Mouse (Mus musculus) forelimb bud, embryonic 11.5 days (tissue): ENCODE results near the gene Fam83e.

ENCODE experiments used
- DNase-seq: peaks from one replicate; pipeline ENCODE4 v3.0.0-alpha.2; 2012; ENCODE audit warnings: low read depth, low spot score

The Fam83e gene

GRCm38 (mm10) chr7:45715090-45715708 lies 5.8 kb upstream of the Fam83e start, which contains the start of gene Rpl18:
Gene Rpl18, plus strand, starts transcription at chr7:45715457.
- peak; percentile 95 for DNase-seq

- DNase-seq, result no peak
Measured at GRCm38 (mm10) chr7:45715741-45716459, 5.1 kb upstream of the Fam83e start.

- DNase-seq, result no peak
Measured at GRCm38 (mm10) chr7:45716460-45716857, 4.6 kb upstream of the Fam83e start.

- no peak for DNase-seq
Measured at GRCm38 (mm10) chr7:45716952-45717917, 3.8 kb upstream of the Fam83e start.

GRCm38 (mm10) chr7:45717918-45718297 lies 3.1 kb upstream of the Fam83e start, which contains the start of gene Sphk2:
Gene Sphk2, minus strand, starts transcription at chr7:45718002.
- peak; percentile 100 for DNase-seq

- DNase-seq, result no peak
Measured at GRCm38 (mm10) chr7:45718331-45718730, 2.7 kb upstream of the Fam83e start.

GRCm38 (mm10) chr7:45719180-45719579 lies 1.8 kb upstream of the Fam83e start:
- DNase-seq, result no peak

- no peak for DNase-seq
Measured at GRCm38 (mm10) chr7:45719738-45720412, 1.1 kb upstream of the Fam83e start.

- no peak for DNase-seq
Measured at GRCm38 (mm10) chr7:45721234-45721571, 191 bp downstream of the Fam83e start.

- no peak for DNase-seq
Measured at GRCm38 (mm10) chr7:45721642-45722347, 783 bp downstream of the Fam83e start.

GRCm38 (mm10) chr7:45722348-45722713 lies 1.3 kb downstream of the Fam83e start:
- no peak for DNase-seq

GRCm38 (mm10) chr7:45723301-45723700 lies 2.3 kb downstream of the Fam83e start:
- DNase-seq, result no peak

GRCm38 (mm10) chr7:45723781-45724180 lies 2.8 kb downstream of the Fam83e start:
- DNase-seq, result no peak

GRCm38 (mm10) chr7:45725151-45725550 lies 4.1 kb downstream of the Fam83e start:
- DNase-seq, result no peak

- no peak for DNase-seq
Measured at GRCm38 (mm10) chr7:45725713-45726112, 4.7 kb downstream of the Fam83e start, which contains the start of gene Spaca4. Gene Spaca4, minus strand, starts transcription at chr7:45725813.

GRCm38 (mm10) chr7:45726419-45726818 lies 5.4 kb downstream of the Fam83e start:
- no peak for DNase-seq

GRCm38 (mm10) chr7:45727625-45728024 lies 6.6 kb downstream of the Fam83e start:
- DNase-seq, result no peak

GRCm38 (mm10) chr7:45730727-45731431 lies 9.9 kb downstream of the Fam83e start:
- DNase-seq, result peak; percentile 70

GRCm38 (mm10) chr7:45733477-45733876 lies 12.5 kb downstream of the Fam83e start:
- DNase-seq, result no peak

GRCm38 (mm10) chr7:45739162-45739763 lies 18.3 kb downstream of the Fam83e start:
- peak; percentile 90 for DNase-seq
